Mouse (Mus musculus) layer of hippocampus, adult 8-10 months (tissue): ENCODE results near the gene Rbmx2. TPM values are rescaled to one million over a fixed set of nuclear protein-coding genes. Genes with fewer than 3 reads are reported as not detected.
A peak's percentile ranks its signal among the peaks of the same experiment; 100 is the strongest.

Source experiments
- DNase-seq, 2 experiments: peaks; one replicate each; pipeline ENCODE4 v3.0.0; 2022; ENCODE audit warnings: low spot score in 2 of 2
- total RNA-seq, 4 experiments: library from RNA; stranded (reverse); gene quantifications; 2 replicates each; pipeline ENCODE4 v1.2.4; 2022

The Rbmx2 gene
- total RNA-seq = 1 to 10 TPM; 4.3 to 6.2 (median 4.7) TPM

DNA sequence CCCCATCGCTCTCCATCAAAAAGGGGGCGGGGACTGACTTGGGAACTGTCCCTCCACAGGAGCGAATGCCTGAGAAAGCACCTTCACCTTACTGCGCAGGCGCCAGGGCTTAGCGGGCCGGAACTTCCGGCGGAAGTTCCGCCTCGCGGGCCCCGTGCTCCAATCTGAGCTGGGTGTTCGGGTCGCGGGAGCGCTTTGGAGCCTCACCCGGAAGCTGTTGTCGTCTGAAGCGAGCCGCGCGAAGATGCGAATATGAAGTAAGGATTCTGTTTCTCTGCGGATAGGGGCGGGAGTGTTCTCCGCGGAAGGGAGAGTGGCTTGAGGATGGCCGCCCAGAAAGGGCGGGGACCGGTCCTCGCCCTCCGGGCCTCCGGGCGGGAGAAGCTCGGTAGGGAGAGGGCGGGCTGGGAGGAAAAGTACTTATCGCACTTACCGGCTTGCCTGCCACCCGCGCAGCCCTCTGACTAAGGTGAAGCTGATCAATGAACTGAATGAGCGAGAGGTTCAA lies at the start of gene Rbmx2:
Gene Rbmx2, plus strand, starts transcription at position 141 of the 508 bp plus-strand sequence.
- DNase-seq = peak; percentile 88 to 89

DNA sequence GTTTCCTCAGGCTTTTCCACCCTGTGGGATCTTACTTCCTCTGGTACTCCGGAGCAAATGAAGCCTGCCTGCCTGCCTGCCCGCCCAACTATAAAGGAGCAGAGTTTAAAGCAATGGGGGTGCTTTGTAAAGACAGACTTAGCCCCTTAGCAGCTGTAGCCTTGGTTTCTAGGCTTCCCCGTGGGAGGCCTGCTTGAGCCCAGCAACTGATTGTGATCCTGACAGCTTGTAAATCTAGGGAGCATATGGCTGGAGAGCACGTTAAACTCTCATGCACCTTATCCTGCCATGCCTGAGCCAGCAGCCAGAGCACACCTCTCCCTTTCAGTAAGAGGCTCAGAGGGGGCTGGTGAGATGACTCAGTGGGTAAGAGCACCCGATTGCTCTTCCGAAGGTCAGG lies 28.0 kb upstream of the Rbmx2 start:
- DNase-seq = no peak

- DNase-seq = no peak
Observed at GRCm38 (mm10) chrX:48669588-48669987, 25.2 kb upstream of the Rbmx2 start.

DNA sequence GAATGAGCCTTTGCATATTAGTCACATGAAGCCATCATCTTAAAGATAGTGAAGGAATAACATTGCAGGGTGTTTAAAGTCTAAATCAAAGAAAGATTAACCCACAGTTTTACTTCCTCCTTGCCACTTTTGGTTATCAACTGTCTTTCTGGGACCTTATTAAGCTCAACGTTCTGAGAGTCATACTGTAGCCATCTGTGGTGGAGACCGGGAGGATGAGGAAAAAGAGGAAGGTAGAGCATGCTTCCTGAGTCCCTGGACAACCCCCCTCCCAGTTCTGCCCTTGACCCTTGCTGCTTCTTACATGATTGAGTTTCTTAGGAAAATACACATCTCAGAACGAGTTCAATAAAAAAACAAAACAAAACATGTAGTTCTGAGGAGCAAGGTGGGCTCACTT lies 23.1 kb upstream of the Rbmx2 start:
- no peak for DNase-seq

GRCm38 (mm10) chrX:48674171-48674570 lies 20.6 kb upstream of the Rbmx2 start, which contains the start of gene Gpr119:
Gene Gpr119, minus strand, starts transcription at chrX:48674478.
- DNase-seq = no peak

DNA sequence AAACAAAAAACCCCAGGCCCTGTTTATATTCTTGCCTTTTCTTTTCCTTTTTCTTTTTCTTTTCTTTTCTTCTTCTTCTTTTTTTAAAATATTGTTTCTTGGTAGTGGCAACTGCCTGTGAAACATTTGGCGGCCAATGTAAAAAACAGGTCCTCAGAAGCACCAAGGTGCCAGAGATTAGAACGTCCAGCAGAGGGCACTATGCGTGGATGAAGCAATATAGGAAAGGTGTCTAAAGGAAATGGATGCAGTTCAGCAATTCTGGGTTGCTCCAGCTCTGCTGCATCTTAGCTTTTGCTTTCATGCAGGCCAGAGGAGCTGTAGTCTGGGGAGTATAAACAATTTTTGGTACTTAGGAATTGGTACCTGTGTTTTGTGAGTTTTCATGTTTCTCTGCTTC lies 11.4 kb upstream of the Rbmx2 start:
- peak; percentile 9 for DNase-seq

GRCm38 (mm10) chrX:48683857-48684256 lies 10.9 kb upstream of the Rbmx2 start:
- no peak for DNase-seq

DNA sequence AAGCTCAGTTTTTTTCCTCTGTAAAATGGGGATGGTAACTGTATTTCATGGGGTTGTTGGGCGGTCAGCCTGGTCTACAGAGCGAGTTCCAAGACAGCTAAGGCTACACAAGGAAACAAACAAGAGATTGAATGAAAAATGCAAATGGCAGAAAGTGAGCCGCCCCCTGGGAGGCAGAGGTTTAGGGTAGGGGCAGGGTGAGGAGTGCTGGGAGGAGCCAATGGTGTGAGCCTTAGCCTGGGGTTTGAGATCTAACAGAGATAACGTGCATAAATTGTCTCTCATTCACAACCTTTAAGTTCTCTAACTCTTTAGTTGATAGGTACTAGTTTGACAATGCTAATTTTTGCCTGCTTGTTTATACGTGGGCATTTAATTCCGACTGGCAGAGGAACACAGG lies 344 bp upstream of the Rbmx2 start:
- no peak for DNase-seq

DNA sequence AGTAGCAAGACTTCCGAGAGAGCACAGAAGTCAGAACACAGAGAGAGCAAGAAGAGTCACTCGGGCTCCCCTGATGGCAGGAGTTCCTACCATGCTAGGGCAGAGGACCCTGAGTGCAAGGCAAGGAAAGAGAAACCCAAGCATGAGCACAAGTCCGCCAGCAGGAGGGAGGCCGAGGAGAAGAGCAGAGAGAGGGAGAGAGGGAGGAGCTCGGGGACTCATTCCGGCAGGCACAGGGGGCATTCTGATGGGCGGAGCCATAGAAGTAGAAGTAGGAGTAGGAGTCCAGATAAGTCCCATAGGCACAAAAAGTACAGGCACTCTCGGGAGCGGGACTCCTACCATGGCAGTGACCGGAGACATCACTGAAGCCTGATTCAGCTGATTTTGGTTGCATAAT lies 14.9 kb downstream of the Rbmx2 start:
- no peak for DNase-seq

- no peak for DNase-seq
Observed at GRCm38 (mm10) chrX:48712846-48713245, 18.0 kb downstream of the Rbmx2 start.

DNA sequence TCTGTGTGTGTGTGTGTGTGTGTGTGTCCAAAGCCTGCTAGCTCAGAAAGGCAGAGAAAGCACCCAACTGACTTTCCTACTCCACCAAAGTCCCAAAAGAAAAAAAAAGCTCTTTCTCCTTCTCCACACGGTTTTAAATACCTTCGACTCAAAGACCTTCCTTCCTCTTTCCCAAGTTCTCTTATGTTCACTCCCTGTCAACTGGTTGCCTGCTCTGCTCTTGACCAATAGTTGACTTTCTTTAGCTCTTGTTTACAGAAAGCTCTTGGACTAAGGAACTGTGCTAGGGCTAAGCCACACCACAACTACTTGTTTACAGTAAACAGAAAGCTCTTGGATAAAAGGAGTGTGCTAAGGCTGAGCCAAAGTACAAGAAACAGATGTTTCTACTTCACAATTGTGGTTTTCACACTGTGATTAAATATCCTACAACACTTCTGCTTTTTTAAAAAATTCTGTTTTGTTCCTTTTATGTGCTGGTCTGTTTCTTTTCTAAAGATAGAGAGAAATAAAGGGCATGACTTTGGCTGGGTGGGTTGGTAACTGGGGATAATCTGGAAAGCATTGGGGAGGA lies 60.0 kb downstream of the Rbmx2 start:
- DNase-seq = no peak

Other genes starting within 250 kb of the Rbmx2 start
- gene Elf4, start 231.9 kb upstream of the Rbmx2 start, total RNA-seq = 1 to 10 TPM; 1.0 to 3.1 (median 1.9) TPM
- 10 to 100 TPM; 24.5 to 30.3 (median 26.9) TPM for gene Aifm1, start 181.4 kb upstream of the Rbmx2 start, total RNA-seq
- gene Rab33a, start 175.7 kb upstream of the Rbmx2 start, total RNA-seq = 10 to 100 TPM; 17.3 to 24.4 (median 20.3) TPM
- 10 to 100 TPM; 21.8 to 25.2 (median 23.3) TPM for gene Zfp280c, start 100.5 kb upstream of the Rbmx2 start, total RNA-seq
- 10 to 100 TPM; 47.6 to 60.8 (median 57.0) TPM for gene Slc25a14, start 71.6 kb upstream of the Rbmx2 start, total RNA-seq
- gene Gpr119, start 20.5 kb upstream of the Rbmx2 start, total RNA-seq = not detected
- not detected for gene Gm595, start 182.7 kb downstream of the Rbmx2 start, total RNA-seq